Mouse (Mus musculus) left cerebral cortex, adult 2 months (tissue): ENCODE results near the gene Ifitm3. TPM values are rescaled to one million over a fixed set of nuclear protein-coding genes. Genes with fewer than 3 reads are reported as not detected.

Experiments used
- DNase-seq, 2 experiments: peaks; one replicate each; pipeline ENCODE4 v3.0.0; 2021 to 2022; ENCODE audit warnings: low spot score in 2 of 2, mixed read lengths in 1 of 2; ENCODE audit errors: extremely low spot score in 1 of 2
- H3K27ac ChIP-seq: fragments of 200-600 bp; 2 replicates; pipeline ENCODE4 v1.8.1; 2022
- H3K4me3 ChIP-seq: fragments of 200-600 bp; 2 replicates; pipeline ENCODE4 v1.8.1; 2022
- CTCF ChIP-seq: fragments of 200-600 bp; IDR thresholded peaks from 2 replicates; pipeline ENCODE4 v1.8.1; 2022; ENCODE audit warnings: antibody characterized with exemption, mild to moderate bottlenecking, moderate library complexity
- intact Hi-C: fragments of 180-260 bp; cut with DNase I; formaldehyde crosslinking; loops from one replicate; pipeline ENCODE4 v1.15.1; 2025
- total RNA-seq, 2 experiments: library from RNA; stranded (reverse); gene quantifications; 2 replicates each; pipeline ENCODE4 v1.2.3; 2021

Ifitm3 gene
- total RNA-seq, 2 experiments from 2014 or later: 10.9 to 16.7 TPM

GRCm38 (mm10) chr7:141008938-141009660 is 1.5 kb downstream of the Ifitm3 start:
- TF ChIP-seq CTCF: peak; percentile 90

GRCm38 (mm10) chr7:141008312-141008761 is 2.2 kb downstream of the Ifitm3 start:
- intact Hi-C loops: loop anchor here (5.0 kb wide), 1 partner anchor 51 kb away; the partner anchor contains the start of genes Gm45717 and Ifitm2
- TF ChIP-seq CTCF: peak; percentile 11
- Histone ChIP-seq H3K4me3 (no peak overlapping the region), H3K27ac (no peak overlapping the region)
- DNase-seq: no peak

More at GRCm38 (mm10) chr7:141008938-141009660, 1.5 kb downstream of the Ifitm3 start:
- intact Hi-C loops: loop anchor here (1.0 to 5.0 kb wide), 2 partner anchors 38 to 52 kb away; partner anchors contain the start of genes Gm45717 and Ifitm2
- H3K27ac ChIP-seq: no peak overlapping the region
- peak; percentile 27 to 35 for DNase-seq
- H3K4me3 ChIP-seq: no peak overlapping the region

- DNase-seq: peak in 1 of 2 experiments; percentile 20
- H3K4me3 ChIP-seq: no peak overlapping the region
- TF ChIP-seq CTCF: no peak
- H3K27ac ChIP-seq: no peak overlapping the region
- intact Hi-C loops: loop anchor here (5.0 kb wide), 1 partner anchor 50 kb away; the partner anchor contains the start of genes Gm45717 and Ifitm2
Measured at GRCm38 (mm10) chr7:141006914-141007313, 3.7 kb downstream of the Ifitm3 start.

GRCm38 (mm10) chr7:141006446-141006845 is 4.1 kb downstream of the Ifitm3 start:
- Histone ChIP-seq H3K27ac (no peak overlapping the region), H3K4me3 (no peak overlapping the region)
- DNase-seq: no peak
- intact Hi-C loops: loop anchor here (5.0 kb wide), 1 partner anchor 49 kb away; the partner anchor contains the start of genes Gm45717 and Ifitm2
- no peak for TF ChIP-seq CTCF

DNA sequence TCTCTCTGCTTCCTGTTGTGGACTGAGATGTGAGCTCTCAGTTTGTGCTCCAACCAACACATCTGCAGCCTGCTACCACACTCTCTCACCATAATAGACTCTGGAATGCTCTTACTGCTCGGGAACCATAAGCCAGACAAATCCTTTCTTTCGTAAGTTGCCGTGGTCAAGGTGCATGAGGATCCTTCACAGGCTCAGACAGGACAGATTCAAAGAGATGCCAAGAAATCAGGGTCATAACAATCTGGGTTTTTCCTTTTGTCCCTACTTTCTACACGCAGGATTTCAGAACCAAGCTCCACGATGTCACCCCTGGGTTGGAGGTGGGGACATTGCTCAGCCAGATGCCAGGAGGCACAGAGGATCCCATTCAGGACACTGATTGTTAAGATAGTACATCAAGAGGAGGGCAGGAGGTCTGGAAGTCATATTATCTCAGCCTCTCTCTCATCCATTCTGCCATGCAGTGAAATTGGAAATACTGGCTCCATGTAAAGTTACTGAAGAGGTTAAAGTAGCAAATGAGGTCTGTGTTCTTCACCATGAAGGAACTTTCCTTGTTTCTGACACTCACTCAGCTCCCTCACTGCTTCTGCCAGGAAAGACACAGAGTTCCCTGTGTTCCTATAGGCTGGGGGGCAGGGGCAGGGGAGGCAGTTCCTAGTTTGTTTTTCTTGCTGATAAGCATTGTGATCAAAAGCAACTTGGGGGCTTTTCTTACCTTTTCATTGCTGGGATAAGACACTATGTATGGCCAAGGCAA is 7.1 kb downstream of the Ifitm3 start:
- no peak for TF ChIP-seq CTCF
- intact Hi-C loops: no loop called here
- no peak overlapping the region for H3K4me3 ChIP-seq
- no peak for DNase-seq
- H3K27ac ChIP-seq: no peak overlapping the region

- Histone ChIP-seq H3K27ac (no peak overlapping the region), H3K4me3 (no peak overlapping the region)
- DNase-seq: no peak
- TF ChIP-seq CTCF: no peak
- intact Hi-C loops: no loop called here
Measured at GRCm38 (mm10) chr7:141000881-141001708, 9.5 kb downstream of the Ifitm3 start.

GRCm38 (mm10) chr7:140998853-140999700 is 11.5 kb downstream of the Ifitm3 start:
- no peak for TF ChIP-seq CTCF
- intact Hi-C loops: no loop called here
- no peak overlapping the region for H3K27ac ChIP-seq
- H3K4me3 ChIP-seq: no peak overlapping the region
- DNase-seq: no peak

- H3K27ac ChIP-seq: no peak overlapping the region
- H3K4me3 ChIP-seq: no peak overlapping the region
- intact Hi-C loops: no loop called here
- TF ChIP-seq CTCF: no peak
- no peak for DNase-seq
Measured at GRCm38 (mm10) chr7:140997817-140998216, 12.8 kb downstream of the Ifitm3 start.

GRCm38 (mm10) chr7:140991117-140991689 is 19.4 kb downstream of the Ifitm3 start:
- intact Hi-C loops: no loop called here
- H3K4me3 ChIP-seq: no peak overlapping the region
- TF ChIP-seq CTCF: no peak
- no peak overlapping the region for H3K27ac ChIP-seq
- no peak for DNase-seq

- intact Hi-C loops: no loop called here
- Histone ChIP-seq H3K4me3 (no peak overlapping the region), H3K27ac (no peak overlapping the region)
- no peak for TF ChIP-seq CTCF
- no peak for DNase-seq
Measured at GRCm38 (mm10) chr7:140990622-140991021, 19.9 kb downstream of the Ifitm3 start.
